Mouse (Mus musculus): ENCODE results near the gene Gpr139.

Gpr139 gene

DNA sequence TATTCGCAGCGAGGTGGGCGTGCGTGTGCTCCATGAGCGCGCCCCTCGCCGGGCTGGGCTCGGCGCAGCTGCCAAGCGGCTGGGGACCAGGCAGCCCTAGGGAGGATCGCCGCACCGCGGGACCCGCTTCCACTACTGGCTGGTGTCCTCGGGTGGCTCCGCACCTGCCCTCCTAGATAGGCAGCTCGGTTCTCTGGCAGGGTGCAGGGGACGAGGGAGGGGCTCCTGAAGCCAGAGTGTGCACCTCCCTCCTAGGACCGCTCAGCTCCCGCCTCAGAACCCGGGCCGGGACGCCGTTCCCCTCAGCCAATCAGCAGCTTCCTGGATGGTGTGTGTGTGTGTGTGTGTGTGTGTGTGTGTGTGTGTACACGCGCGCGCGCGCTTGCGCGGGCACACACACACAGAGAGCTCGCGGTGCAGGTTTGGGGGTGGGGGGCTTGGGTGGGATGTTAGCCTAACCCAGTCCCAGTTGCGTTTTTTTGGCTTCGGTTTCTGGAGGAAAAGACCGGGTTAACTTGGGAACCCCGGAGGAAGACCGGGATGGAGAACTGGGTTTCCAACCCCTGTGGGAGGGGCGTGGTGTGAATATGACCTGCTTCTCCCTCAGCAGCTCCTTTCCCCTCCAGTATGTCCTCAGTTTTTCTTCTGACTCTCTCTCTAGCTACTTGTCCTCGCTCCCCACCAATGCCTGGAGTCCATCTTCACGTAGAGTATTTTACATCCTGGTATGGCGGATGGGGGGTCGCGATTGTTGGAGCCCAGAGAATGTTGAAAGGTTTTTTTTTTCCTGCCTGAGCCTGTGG is at the start of gene Gpr139:
Gene Gpr139 (minus strand): TSS at position 263 of the 803 bp plus-strand sequence.
- peak; percentile 24 to 27 for DNase-seq

DNA sequence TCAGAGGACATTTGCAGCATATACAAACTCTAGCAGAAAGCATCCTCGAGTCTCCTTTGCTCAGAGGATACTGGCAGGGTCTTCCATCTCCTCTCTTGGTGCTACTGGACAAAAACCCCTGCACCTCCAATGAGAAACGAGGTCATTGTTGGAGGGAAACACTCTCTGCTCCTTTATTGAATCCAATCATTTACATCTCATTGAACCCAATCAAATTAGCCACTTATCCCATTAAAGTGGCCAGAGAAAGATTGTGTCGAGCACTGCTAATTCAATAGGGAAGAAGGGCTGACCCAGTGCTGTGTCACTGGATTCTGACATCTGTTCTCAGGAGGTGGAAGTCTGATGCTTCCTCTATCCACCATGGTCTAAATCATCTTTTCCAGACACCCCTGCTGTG is 46.6 kb upstream of the Gpr139 start:
- DNase-seq, result no peak

DNA sequence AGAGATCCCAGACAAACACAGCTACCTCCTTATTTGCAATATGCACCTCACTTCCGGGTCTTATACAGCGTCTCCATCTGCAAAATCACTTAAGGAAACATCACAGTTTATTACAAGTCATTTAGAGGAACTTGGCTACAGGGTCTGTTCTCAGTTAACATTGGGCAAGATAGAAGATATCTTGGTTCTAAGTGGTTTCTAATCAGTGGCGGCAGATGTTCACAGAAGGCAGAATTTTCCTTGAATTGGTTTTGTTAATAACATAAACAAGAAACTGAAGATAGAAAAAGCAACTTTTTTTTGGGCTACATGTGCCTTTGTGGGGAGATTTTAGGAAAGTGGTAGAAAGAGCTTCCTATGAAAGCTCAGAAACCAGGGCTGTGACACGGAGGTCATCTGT is 38.3 kb upstream of the Gpr139 start:
- DNase-seq, result no peak

DNA sequence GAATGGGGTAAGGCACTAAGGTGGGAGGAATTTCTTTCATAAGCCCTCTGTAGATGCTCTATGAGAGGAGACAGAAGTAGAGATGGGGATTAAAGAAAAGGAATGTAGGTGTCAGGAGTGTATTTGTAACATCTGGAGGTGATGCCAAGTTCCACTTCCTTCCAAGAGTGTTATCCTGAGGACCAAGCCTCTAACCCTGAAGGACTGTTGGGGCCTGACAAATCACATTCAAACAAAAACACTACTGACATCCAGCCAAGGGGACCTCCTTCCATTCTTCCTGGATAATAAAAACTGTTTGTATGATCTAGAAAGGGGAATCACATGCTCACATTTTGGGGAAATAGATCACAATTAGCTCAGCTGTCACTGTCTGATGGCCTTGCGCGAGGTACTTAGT is 34.7 kb upstream of the Gpr139 start:
- DNase-seq, result no peak

DNA sequence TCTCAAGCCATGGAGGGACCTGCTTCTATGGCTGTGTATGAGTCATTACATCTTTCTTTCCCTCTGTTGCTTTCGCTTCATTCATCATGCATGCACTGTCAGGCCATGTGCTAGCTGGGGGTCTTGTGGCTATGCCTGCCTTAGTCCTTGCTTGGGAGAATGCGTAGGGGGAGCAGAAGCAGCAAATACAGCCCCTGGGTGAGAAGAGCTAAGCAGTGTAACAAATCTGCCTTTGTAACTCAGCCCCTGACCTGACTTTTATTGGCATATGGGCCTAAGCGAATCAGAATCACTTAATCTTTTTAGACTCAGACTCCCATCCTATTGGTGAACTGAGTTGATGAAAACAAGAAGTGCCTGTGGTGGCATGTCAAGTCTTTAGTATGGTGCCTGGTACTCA is 22.8 kb upstream of the Gpr139 start:
- DNase-seq, result no peak

DNA sequence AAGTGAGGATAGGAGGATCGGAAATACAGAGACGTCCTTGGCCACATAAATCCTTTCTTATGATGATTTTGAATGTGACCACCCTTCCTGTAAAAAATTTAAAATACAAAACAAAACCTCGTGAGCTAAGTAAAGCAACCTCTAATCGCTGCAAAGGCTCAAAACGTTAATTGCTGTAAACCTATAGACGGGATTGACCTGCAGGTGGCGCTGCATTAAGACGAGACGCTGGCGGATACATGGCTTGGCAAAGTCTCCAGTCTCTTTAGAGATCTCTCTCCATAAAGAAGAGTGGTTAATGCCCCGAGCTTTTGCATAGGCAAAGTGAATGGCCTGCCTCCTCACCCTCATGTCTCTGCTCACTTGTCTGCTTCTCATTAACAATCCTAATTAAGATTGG is 2.0 kb upstream of the Gpr139 start:
- peak; percentile 63 to 68 for DNase-seq

DNA sequence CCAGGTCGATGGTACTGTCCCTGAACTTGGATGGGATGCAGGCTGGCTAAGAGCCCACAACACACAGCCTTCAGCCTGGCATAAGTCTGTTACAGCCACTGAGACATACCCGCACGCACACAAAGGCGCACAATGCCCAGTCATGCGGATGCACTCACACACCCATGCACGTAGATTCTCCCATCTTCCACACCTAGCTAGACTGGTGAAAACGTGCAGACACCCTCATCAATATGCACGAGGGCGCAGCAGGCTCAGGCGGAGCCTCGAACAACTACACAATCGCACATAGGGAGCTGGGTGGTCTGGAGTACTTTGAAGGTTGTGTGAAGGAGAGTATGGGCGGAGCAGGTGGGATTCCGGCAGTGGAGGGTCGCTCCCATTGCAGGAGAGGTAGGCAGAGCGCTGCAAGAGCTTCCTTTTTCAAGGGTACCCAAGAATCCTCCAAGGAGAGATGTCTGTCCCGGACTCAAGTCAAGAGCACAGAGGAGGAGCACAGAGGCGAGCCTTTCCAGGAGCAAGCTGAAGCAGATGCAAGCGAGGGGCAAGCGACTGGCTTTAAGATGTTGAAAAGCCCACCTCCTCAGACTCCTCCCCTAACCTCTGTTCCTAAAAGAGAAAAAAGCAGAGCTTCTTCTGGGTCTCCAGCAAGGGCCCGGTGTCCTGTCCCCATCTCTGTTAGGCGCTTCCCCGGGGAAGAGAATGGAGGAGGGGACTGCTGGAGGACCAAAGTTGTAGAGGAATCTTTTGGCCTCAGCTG is 958 bp upstream of the Gpr139 start:
- peak in 1 of 2 experiments; percentile 1 for DNase-seq

DNA sequence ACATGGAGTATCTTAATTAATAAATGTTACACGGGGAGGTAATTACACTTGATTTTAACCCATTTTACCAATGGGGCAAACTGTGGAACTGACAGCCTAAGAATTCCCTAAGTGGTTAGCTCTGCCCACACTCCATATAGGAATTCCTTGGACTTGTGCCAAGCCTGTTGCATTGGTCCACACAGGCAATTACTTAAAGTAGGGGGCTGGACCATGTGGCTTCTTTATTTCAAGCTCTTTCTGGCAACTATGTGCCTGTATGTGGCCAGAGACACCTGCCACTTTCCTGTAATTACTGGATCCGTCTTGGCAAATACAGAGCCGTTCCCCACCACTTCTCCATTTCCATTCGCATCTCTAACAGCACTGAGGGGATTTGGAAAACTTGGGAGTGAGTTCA is 3.4 kb downstream of the Gpr139 start:
- DNase-seq, result no peak

DNA sequence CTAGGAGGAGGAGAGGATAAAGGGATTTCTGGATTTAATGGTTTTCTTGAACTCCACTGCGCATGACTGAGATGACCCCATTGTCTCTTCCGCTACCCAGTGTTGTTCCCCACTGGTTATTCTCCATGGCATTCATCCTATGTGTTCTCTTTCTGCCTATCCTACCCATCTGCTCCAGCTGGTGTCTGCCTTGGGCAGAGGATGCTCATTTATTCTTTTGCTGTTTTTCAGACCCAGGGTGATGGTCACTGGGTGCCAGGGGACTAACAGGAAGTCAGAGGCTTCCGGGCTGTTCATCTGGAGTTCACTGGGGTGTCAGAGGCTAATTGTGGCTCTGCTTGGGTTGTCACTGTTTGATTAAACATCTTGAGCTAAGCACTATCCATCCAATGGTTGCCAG is 24.4 kb downstream of the Gpr139 start:
- no peak for DNase-seq

DNA sequence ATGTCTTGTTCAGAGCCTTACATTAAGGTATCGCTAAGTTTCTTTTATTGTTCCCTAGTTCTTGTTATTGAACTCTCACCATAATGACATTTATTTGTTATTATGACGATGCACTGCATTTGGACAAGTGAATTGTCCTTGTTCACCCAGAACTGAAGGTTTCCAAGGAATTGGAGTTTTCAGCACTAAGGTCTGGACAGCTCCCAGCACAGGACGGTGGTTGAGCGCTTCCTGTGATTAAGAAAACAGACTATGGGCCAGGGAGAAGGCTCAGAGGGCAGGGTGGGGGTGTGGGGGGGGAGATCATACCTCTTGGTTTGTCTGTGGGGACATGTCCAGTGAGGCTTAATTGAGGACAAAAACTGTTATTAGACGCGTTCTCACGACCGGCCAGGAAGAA is 72.6 kb downstream of the Gpr139 start:
- DNase-seq, result peak; percentile 62 to 67

DNA sequence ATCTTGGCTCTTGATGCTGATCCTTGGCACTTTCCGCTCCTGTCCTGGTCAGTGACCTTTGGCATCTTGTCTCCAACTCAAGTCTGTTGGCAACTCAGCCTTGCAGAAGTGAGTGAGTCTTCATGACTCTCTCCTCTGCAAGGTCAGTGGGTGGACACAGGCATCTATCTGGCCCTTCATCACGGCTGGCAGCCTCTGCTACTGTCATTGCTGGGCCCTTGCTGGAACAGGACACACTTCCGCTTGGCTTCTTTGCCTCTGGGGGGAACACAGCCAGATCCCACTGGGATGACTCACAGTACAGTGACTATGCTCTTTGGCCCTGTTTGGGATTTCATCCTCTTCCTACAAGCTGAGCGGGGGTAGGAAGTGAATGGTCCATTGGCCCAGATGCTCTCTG is 78.5 kb downstream of the Gpr139 start:
- no peak for DNase-seq

DNA sequence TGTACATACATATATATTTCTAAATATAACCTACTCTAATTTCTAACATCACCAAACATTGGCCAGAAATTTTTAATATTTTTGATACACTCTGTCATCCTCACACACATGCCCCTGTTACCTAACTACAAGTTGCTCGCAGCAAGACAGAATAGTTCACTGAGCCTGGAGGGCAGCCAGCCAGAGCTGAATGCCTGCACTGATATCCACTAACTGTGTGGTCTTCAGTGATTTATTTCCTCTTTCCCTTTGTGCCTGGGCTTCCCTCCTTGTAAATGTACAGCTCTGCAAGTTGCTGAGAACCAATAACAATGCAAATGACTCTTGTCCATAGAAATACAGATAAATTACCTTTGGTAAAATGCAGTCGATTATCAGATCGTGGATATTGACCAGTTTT is 87.8 kb downstream of the Gpr139 start:
- no peak for DNase-seq

All from kidney, postnatal 4 days (tissue).